Mouse (Mus musculus) ovary, postnatal 10 days (tissue): ENCODE measurements at regions not wholly inside any gene's neighbourhood (a gene's known extent, or its start where the extent isn't known, plus 50 kb on each side); places are given as distances from the start of the nearest gene placed in this dataset.

Experiments
- DNase-seq: peaks from one replicate; pipeline ENCODE4 v3.0.0; 2022; ENCODE audit warnings: low spot score

DNA sequence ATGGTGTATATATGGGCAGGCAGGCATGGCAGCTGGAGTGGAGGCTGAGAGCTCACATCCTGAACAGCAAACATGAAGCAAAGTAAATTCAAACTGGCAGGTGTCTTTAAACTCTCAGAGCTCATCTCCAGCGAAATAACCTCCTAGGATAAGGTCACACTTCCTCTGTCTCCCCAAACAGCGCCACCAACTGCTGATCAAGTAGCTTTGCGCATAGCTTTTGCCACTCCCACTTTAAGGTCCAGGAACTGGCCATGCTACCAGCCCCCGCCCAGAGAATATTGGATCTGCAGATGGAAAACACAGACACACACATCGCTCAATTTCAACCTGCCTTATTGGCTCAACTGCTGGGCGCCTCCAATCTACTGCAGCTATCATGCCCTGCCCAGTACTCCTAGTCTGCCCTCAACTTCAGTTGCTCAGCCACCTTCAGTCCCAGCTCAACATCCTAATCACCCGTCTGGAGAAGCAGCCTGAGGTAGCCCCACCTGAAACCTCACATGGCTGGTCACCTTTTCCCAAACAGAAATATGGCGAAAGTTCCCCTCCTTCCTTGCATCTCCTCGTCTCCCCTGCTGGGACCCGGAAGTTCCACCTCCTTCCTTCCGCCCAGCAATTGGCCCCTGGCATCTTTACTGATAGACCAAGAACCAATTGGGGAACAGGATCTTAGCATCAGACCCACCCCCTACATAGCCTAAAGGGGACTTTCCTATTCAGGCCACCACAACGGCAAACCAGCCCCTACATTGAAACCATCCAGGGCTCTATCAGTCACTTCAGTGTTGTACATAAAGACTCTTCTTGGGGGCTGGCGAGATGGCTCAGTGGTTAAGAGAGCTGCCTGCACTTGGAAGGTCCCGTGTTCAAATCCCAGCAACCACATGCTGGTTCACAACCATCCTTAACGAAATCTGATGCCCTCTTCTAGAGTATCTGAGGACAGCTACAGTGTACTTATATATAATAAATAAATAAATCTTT lies 70.4 kb upstream of the Slc38a4 start:
- no peak for DNase-seq

- DNase-seq = no peak
Observed at GRCm38 (mm10) chr15:97122263-97122662, 66.5 kb upstream of the Slc38a4 start.

DNA sequence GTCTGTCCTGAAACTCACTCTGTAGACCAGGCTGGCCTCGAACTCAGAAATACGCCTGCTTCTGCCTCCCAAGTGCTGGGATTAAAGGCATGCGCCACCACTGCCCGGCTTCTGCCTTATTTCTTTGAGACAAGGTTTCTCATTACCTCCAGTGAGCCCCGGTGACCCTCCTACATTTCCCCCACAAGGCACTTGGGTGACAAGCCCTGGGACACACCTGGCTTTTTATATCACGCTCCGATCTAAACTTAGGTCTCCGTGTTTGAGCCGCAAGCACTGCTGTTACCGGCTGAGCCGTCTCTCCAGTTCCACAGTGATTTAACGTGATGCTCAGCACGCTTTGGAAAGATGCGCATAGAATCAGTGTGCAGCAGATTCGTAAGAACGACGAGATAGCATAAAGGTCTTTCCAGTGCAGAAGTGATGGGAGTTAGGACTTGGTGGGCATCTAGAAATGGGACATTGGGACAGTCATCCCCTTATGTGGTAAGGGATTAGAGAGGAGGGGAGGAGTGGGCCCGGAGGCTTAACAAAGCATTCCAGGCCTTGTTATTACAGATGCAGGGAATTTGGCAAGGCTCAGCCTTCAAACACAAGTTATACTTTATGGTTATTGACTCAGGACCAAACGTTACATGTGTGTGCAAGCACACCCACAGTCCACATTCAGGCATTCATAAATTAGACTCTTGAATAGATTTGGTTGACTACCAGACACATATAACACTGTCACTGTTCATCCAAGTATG lies 56.9 kb upstream of the Slc38a4 start:
- DNase-seq = no peak

- DNase-seq = no peak
Observed at GRCm38 (mm10) chr15:97111320-97112192, 55.8 kb upstream of the Slc38a4 start.

DNA sequence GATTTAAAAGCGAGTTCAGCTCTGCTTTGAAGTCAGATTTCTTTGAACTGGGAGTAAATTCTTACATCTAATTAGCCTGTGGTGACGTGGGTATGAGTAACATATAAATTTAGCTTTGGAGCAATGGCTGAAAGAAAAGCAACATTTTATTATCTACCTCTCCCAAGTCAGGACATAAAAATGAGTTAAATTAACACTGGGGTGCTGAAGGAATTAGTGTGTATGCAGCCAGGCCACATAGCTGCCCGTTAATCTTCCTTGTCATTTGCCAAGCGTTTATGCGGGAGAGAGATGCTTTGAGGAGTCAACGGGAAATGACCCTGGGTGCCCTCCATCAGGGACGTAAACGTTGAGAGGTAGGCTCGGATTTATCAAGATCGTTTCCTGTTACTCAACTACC lies 52.0 kb upstream of the Slc38a4 start:
- no peak for DNase-seq

GRCm38 (mm10) chr15:97106556-97106955 lies 50.8 kb upstream of the Slc38a4 start:
- DNase-seq = no peak
